Mouse (Mus musculus): ENCODE measurements at regions not wholly inside any gene's neighbourhood (a gene's known extent, or its start where the extent isn't known, plus 50 kb on each side); places are given as distances from the start of the nearest gene placed in this dataset.
"Not testable (repeated sequence)": the region's sequence is repeated elsewhere in the genome, so short reads cannot be mapped to it uniquely, and the experiment has no call there.

GRCm38 (mm10) chr16:31553361-31554146 is 109.7 kb upstream of the Dlg1 start:
- no peak for DNase-seq (ENCODE audit: low spot score in 2 of 2)

- no peak for DNase-seq (ENCODE audit: low spot score in 2 of 2)
Observed at GRCm38 (mm10) chr16:31560426-31560825, 102.8 kb upstream of the Dlg1 start.

DNA sequence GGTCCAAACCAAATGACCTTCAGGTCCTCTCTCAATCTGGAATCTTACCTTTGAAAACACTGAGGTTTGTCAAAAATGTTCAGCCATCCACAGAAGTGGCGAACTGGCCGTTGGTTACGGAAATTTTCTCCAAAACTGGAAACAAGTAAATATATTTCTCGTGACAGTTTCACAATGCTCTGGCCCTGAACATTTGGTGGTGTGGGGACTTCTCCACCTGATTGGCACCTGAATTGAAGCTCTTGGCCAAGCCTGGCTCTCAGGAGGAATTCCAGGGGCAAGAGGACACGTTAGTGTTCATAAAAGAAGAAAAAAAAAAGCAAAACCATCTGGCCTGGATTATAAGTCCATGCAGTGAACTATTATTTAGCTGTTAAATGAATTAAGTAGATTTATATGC is 98.3 kb upstream of the Dlg1 start:
- no peak for DNase-seq (ENCODE audit: low spot score in 2 of 2)

DNA sequence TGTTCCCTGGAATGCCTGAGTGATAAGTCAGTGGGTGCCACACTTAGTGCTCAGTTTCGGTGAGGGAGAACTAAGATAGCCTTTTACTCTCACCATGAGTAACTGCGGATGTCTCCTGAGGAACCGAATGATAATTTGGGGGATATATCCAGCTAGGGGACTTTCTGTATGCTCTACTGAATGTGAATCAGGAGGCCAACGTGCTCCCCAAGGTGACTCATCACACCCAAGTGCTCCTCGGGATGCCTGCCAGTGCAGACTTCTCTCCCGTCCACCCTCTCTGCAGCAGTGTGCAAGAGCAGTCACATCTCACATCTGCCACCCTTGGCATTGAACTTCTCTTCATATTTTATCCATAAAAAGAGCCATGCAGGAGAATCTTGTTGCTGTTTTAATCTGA is 94.9 kb upstream of the Dlg1 start:
- no peak for DNase-seq (ENCODE audit: low spot score in 2 of 2)

DNA sequence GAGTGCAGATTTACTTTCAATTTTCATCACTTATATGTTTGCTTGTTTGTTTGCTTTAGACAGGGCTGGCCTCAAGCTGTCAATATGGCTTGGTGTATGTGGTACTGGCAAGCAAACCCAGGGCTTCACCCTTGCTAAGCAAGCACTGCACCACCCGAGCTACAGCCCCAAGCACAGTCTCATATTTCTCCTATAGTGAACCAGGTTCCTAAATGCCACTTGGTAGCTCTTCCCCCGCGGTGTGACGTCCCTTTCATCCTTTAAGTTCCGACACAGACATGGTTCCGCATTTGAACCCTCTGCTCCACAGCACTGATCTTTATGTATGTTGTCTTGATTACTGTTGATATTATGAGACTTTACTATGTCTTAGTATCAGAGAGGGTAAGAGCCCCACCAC is 93.4 kb upstream of the Dlg1 start:
- no peak for DNase-seq (ENCODE audit: low spot score in 2 of 2)

DNA sequence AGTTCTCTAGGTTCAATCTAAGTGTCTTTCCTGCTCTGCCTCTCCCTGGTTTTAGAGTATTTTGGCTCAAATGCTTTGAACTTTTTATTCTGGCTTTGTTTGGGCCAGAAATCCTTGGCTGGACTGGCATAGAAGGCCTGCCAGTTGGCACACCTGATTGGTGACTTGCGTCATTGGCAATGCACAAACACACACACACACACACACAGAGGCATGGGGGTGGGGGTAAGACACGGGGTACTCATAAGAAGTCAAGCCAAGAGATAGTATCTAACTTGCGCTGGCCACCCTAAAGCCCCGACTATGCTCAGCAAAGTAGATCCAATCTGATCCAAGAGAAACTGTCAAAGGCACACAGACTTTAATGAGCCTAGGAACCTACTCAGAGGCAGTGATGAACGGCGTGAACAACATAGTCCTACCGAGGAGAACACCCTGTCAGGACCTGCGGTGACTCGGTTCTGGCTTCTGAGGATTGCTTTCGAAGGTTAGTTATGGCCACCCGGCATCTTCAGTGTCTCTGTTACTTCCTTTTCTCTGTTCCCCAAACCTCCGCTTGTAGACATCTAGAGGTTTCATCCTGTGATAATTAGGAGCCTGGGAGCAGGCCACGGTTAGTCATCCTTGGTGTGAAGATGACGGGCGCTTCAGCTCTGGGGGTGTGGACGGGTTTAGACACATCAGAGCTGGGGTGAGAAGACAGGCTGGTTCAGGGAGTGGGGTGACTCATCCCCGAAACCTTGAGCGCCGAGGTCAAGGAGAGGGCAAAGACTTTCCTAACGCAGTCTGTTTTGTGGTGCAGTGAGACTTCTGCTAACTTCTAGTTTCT is 92.7 kb upstream of the Dlg1 start:
- DNase-seq (ENCODE audit: low spot score in 2 of 2): no peak

- DNase-seq (ENCODE audit: low spot score in 2 of 2): not testable (repeated sequence)
Observed at GRCm38 (mm10) chr16:31573833-31574232, 89.4 kb upstream of the Dlg1 start.

DNA sequence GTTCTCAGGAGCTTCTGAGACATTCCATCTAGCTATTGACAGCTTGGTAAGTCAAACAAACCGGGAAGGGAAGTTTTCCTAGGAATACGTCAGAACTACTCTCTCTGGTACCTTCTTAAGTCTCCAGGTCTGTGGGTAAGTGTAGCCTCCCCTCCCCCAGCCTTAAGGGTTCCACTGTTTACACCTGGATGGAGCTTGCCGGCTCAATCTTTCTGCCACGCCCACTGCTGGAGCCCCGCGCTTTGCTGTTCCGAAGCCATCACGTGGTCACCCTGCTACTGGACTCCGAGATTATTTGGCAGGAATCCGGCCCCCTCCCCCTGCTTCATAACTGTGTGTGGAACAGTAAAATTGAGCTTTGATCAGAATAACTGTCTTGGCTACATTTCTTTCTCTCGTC is 87.6 kb upstream of the Dlg1 start:
- not testable (repeated sequence) for DNase-seq (ENCODE audit: low spot score in 2 of 2)

DNA sequence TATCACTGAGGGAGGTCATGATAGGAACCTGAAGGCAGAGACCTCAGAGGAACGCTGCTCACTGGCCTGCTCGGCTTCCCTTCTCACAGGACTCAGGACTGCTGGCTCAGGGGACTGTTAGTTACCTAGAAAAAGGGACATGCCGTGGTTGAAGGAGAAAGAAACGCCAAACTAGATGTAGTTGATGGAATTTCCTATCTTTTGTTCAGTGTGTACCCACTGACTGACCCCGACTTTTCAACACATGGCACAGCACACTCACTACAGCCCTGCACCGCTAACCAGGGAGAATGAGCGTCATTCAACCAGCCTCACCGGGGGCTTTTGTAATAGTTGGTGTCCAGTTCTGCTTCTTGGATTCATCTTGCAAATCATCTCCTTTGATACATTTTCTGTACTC is 86.8 kb upstream of the Dlg1 start:
- no peak for DNase-seq (ENCODE audit: low spot score in 2 of 2)

GRCm38 (mm10) chr16:31577347-31577746 is 85.9 kb upstream of the Dlg1 start:
- no peak for DNase-seq (ENCODE audit: low spot score in 2 of 2)

GRCm38 (mm10) chr16:31579318-31579717 is 83.9 kb upstream of the Dlg1 start:
- no peak for DNase-seq (ENCODE audit: low spot score in 2 of 2)

- no peak for DNase-seq (ENCODE audit: low spot score in 2 of 2)
Observed at GRCm38 (mm10) chr16:31580779-31581178, 82.5 kb upstream of the Dlg1 start.

GRCm38 (mm10) chr16:31582885-31583284 is 80.4 kb upstream of the Dlg1 start:
- DNase-seq (ENCODE audit: low spot score in 2 of 2): peak in 1 of 2 experiments; percentile 7

- peak in 1 of 2 experiments; percentile 3 for DNase-seq (ENCODE audit: low spot score in 2 of 2)
Observed at GRCm38 (mm10) chr16:31583627-31584026, 79.6 kb upstream of the Dlg1 start.

DNA sequence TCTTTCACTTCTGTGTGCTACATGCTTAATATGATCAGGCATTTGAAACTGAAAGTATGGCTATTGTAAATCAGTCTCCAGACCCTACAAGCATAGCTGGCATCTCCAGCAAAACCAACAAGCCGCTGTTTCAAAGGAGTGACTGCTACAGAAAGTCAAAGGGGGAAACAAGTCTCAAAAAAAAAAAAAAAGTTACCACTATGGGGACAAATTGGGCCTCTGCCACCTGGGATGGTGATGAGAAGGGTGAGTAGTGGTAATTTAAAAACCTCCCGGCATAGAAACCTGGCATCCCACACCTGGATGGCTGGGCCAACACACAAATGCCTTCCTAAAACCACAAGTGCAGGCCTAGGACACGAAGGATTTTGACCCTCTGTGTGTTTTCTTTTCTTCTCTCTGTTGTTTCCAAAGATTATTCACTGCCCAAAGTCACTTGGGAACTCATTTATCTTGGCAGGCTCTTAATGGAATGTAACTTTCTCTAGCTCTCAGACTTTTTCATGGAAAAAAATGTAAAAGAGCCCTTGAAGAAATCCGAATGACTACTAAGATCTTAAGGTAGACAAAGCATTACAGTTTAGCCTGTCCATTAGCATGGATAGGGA is 78.9 kb upstream of the Dlg1 start:
- peak in 1 of 2 experiments; percentile 5 for DNase-seq (ENCODE audit: low spot score in 2 of 2)

DNA sequence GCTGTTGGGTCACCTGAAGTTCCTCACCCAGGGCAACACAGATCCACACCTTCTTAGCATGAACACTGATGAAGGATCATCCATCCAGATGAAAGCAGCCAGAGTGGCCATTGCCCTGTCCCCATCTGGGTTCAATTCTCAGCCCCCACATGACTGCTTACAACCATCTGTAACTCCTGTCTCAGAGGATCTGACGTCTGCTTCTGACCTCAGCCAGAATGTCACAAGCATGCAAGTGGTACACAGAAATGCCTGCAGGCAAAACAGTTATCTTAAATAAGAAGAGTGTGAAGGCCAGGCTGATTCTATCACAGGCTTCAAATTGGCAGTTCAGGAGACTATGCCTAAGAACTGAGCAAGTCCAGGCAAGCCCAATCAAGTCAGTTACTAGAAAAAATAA is 76.2 kb upstream of the Dlg1 start:
- no peak for DNase-seq (ENCODE audit: low spot score in 2 of 2)

DNA sequence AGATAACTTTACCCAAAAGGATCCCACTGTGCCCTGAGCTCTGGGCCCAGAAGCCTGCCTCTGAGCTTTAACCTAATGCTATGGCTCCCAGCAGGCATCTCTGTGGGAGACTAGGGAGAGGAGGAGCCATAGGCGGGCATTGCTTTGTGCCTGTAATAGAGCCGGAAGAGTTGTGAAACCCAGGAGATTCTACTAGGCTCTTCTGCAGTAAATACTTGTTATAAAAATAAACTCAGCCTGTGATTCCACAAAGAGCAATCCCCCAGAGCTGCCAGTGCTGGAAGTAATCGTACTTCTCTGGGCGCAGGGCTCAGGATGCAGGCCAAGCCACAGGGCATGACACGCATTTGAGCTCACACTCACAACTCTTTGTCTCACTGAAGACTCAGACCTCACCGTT is 73.7 kb upstream of the Dlg1 start:
- DNase-seq (ENCODE audit: low spot score in 2 of 2): no peak

- DNase-seq (ENCODE audit: low spot score in 2 of 2): no peak
Observed at GRCm38 (mm10) chr16:31591565-31591964, 71.7 kb upstream of the Dlg1 start.

- DNase-seq (ENCODE audit: low spot score in 2 of 2): peak; percentile 34 to 71
Observed at GRCm38 (mm10) chr16:31592014-31592871, 71.0 kb upstream of the Dlg1 start.

DNA sequence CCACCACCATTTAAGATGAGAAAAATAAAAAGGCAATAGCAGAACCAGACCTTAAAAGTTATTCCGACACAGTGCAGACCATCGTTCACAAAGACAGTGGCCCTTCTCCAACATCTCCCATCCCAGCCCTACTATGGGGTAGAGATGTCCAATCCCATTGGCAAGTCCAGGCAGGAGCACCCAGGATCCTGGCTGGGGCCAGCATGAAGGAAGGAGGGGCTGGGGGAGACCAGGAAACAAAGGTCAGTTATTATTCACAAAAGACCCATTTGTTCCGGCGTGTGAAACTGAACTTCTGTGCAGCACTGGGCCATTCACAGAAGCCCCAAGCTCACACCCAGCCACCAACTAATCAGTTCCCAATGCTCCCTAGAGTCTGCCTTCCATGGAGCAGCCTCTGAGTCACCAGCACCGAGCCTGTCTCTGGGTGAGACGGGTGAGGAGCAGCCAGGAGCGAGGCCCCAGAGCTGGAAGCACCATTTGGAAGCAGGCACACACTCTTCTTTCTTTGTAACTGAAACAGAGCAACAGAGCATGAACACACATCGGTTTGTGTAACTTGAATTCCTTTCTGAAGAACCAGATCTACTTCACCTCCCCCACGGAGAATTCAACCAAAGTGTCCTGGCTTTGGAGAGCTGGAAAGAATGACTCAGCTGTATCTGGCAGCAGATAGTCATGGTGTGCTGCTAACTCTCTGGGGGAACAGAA is 70.1 kb upstream of the Dlg1 start:
- no peak for DNase-seq (ENCODE audit: low spot score in 2 of 2)

- peak in 1 of 2 experiments; percentile 42 for DNase-seq (ENCODE audit: low spot score in 2 of 2)
Observed at GRCm38 (mm10) chr16:31597965-31598364, 65.3 kb upstream of the Dlg1 start.

All from spleen, postnatal 10 days (tissue).